Mouse (Mus musculus) heart, postnatal 14 days (tissue): ENCODE results near the gene Igsf10. TPM values are rescaled to one million over a fixed set of nuclear protein-coding genes. Genes with fewer than 3 reads are reported as not detected.

Source experiments
- DNase-seq, 2 experiments: peaks; one replicate each; pipeline ENCODE4 v3.0.0; 2021 to 2022
- intact Hi-C: fragments of 180-260 bp; cut with DNase I; formaldehyde crosslinking; loops from one replicate; pipeline ENCODE4 v1.15.1; 2025
- total RNA-seq, 2 experiments: library from RNA; stranded (reverse); gene quantifications; 2 replicates each; pipeline ENCODE4 v1.2.3; 2021

Igsf10 gene
- total RNA-seq, 2 experiments from 2014 or later, result 6.5 to 8.1 TPM

DNA sequence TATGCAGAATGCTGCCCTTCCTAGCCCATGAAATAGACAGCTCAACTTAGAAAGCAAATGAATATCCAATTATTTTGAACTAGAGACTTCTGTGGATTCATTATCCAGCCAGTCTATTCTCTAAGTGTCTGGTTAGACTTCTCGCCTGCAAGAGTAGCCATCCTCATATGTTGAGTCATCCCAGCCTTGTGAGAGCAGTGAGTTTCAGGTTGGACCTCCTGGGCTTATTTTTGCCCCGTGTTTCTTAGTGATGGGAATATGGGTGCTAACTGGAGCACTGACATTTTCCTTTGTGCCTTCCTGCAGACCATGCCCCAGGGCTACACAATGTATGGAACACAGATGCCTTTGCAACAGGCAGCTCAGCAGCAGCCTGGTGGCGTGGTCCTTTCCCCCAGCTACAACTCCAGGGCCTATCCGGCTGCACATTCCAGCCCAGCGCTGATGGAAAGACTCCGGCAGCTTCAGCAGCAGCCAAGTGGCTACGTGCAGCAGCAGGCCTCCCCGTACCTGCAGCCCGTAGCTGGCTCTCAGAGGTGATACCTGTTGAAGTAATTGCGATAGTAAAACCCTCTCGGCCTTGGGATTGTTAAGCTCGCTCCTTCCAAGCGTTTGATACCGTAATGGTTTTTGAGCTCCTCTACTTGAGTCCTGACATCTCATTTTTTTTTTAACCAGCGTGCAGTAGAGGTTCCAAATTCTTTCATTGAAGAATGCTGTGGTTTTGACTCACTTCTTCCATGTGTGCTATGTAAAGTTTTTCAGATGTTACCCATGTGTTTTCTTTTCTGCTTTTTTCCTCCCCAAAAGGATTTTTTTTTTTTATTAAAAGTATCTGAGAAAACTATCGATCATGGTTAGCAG lies 48.3 kb downstream of the Igsf10 start:
- intact Hi-C loops, result no loop called here
- DNase-seq, result no peak

DNA sequence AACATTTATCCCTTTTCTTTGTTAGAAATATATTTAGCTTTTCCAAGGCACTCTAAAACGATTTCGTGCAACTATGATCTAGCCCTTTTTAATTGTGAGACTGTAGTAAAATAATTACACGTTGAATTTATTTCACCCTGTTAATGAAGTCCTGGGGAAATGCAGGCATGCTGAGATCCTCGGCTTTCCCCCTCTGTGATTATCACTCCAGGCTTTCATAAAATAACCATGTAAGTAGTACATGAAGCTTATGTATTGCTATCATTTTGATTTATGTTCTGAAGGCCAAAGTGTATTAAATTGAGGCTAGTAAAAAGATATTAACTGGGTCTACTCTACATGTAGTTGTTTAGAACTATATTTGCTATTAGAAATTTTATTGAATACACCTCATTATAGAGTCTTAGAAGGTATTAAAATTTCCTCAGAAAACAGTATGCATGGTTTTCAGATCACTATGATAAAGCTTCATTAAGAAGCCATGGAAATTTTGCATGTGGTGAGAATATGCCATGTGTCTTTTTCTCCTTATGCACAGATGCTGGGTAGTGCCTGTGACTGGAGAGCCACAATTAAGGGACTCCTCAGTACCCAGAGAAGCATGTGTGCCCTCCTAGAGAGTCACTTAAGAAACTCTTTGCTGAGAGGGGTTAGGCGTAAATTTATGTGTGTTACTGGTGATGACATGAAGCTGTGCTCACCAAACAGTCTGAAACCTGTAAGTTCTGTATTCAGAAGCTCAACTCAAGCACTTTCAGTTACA lies 50.6 kb downstream of the Igsf10 start:
- intact Hi-C loops, result no loop called here
- DNase-seq, result no peak

DNA sequence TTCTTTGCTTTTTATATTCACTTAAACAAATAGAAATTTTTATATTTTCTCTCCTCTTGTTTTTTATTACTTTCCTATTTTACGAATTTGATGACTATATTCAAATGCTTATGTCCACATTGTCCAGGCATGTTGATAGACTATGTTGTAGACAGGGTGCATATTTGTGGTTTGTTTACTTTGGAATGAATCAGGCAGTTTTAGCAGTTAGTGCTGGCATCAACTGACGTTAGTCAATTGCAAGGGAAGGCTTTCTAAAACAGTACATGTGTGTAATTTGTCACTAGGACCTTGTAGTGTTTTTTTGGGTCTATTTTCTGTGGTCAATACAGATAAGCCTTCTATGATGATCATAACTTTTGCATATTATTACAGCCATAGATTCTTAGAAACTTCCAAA lies 53.6 kb downstream of the Igsf10 start:
- DNase-seq, result no peak
- intact Hi-C loops, result no loop called here

DNA sequence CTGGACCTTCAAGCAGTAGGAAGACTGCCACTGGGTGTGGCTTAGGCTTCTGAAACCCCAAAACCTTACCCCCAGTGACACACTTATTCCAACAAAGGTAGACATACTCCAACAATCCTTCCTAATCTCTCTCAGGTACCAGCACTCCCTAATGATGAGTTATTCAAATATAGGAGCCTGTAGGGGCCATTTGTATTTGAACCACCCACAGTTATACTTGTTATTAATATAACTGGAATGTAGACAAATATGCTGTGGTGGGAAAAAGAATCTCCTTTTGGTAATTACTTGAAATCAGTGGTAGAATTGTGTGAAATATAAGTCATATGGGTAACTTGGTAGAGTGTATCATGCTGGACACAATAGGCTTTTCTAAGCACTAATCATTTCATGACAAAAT lies 65.6 kb downstream of the Igsf10 start:
- DNase-seq, result no peak
- intact Hi-C loops, result no loop called here

DNA sequence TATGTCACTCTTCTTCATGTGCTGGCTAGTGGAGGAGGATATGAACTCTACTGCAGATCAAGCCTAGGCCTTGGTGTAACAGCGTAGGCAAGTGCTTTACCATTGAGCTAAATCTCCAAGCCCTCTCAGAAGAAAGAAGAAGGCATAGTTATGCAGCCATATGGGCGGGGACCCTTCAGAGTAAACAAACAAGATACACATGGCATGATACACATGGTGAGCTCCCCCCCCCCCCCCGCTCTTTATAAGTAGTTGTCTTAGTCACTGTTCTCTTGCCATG lies 66.0 kb downstream of the Igsf10 start:
- intact Hi-C loops, result no loop called here
- no peak for DNase-seq

DNA sequence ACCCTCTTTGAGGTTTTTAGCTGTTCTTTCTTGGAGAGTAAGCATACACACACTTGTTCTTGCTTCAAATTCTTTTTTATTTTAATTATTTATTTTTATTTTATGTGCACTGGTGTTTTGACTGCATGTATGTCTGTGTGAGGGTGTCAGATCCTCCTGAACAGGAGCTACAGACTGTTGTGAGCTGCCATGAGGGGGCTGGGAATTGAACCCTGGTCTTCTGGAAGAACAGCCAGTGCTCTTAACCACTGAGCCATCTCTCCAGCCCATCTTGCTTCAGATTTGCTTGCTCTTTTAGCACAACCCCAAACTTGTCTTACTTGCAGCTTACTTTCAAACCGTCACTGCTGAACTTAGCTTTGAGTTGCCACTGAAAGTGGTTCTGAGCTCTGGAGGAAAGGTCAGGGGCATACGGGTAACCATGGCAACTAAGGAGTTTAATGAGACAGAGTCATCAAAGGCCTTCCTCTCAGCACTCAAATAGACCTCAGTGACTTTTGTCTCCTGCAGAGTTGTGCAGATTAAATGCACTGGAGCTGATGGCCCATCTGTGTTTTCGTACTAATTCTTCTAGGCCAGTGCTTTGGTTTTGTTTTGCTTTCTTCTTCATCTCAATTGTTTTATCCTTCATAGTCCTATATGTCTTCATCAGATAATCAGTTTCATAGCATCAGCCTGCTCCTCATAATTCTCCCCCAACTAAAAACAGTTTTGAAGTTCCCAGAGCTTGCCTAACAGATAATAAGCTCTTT lies 66.5 kb downstream of the Igsf10 start:
- no peak for DNase-seq
- intact Hi-C loops, result no loop called here

DNA sequence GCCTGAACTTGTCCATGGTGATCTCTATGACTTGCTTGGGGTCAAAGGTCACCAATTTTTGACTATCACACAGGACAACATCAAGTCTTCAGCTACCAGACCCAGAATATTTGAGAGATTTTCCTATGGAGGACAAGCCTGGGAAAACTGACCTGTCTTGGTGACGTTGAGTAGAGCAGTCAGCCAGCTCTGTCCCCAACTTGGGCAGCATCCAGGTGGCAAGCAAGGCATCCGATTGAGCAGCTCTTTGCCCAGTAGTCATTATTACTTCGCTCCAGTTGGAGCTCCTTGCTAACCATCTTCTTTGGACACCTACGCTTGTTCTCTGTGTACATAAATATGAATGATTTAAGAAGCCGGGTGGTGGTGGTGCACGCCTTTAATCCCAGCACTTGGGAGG lies 73.4 kb downstream of the Igsf10 start:
- DNase-seq, result no peak
- intact Hi-C loops, result no loop called here

Other genes with a start within 250 kb of the Igsf10 start
- under 1 TPM; 0.29 to 0.56 TPM for gene Gpr171, start 242.6 kb downstream of the Igsf10 start, total RNA-seq
- 1 to 10 TPM; 6.1 to 7.2 TPM for gene P2ry14, start 190.8 kb downstream of the Igsf10 start, total RNA-seq
- not detected for gene Gpr87, start 149.3 kb downstream of the Igsf10 start, total RNA-seq
- gene P2ry13, start 133.5 kb downstream of the Igsf10 start, total RNA-seq, result under 1 TPM; 0.37 to 0.74 TPM
- gene P2ry12, start 81.5 kb downstream of the Igsf10 start, total RNA-seq, result 1 to 10 TPM; 1.4 to 2.2 TPM